Mouse (Mus musculus) heart, embryonic 11.5 days (tissue): ENCODE data around the gene Ctnna3. TPM values are rescaled to one million over a fixed set of nuclear protein-coding genes. Genes with fewer than 3 reads are reported as not detected.
"Not testable (repeated sequence)": the region's sequence is repeated elsewhere in the genome, so short reads cannot be mapped to it uniquely, and the experiment has no call there.

ENCODE experiments used
- ATAC-seq: fragments of 200-750 bp; cut with Nextera tagmentation; replicated peaks from 2 replicates; pipeline ENCODE4 v1.8.0; 2017; ENCODE audit warnings: moderate library complexity; ENCODE audit not compliant: insufficient number of reproducible peaks, low FRiP score, low TSS enrichment
- H3K27ac ChIP-seq: fragments of 300-500 bp; sonication (generic); 2 replicates; pipeline ENCODE4 v1.5.1; 2014; ENCODE audit warnings: mild to moderate bottlenecking, low read depth, low read length
- H3K27me3 ChIP-seq: fragments of 300-500 bp; sonication (generic); 2 replicates; pipeline ENCODE4 v1.6.1; 2014; ENCODE audit warnings: mild to moderate bottlenecking, low read length, mixed read lengths; ENCODE audit not compliant: control insufficient read depth, insufficient read depth
- H3K36me3 ChIP-seq: fragments of 300-500 bp; sonication (generic); 2 replicates; pipeline ENCODE4 v1.6.1; 2014; ENCODE audit warnings: mild to moderate bottlenecking, low read length, moderate library complexity, mixed read lengths; ENCODE audit not compliant: control insufficient read depth, insufficient read depth
- H3K4me1 ChIP-seq: fragments of 300-500 bp; sonication (generic); 2 replicates; pipeline ENCODE4 v1.6.1; 2014; ENCODE audit warnings: low read length; ENCODE audit not compliant: control insufficient read depth, insufficient read depth
- H3K4me2 ChIP-seq: fragments of 300-500 bp; sonication (generic); 2 replicates; pipeline ENCODE4 v1.6.1; 2014; ENCODE audit warnings: mild to moderate bottlenecking, moderate library complexity
- H3K4me3 ChIP-seq: fragments of 300-500 bp; sonication (generic); 2 replicates; pipeline ENCODE4 v1.5.1; 2014; ENCODE audit warnings: low read depth, low read length
- H3K9ac ChIP-seq: fragments of 300-500 bp; sonication (generic); 2 replicates; pipeline ENCODE4 v1.6.1; 2014; ENCODE audit warnings: mild to moderate bottlenecking, low read depth, low read length, moderate library complexity
- H3K9me3 ChIP-seq: fragments of 300-500 bp; sonication (generic); replicated peaks from 2 replicates; pipeline ENCODE4 v1.6.1; 2016; ENCODE audit warnings: low read length; ENCODE audit not compliant: control insufficient read depth
- WGBS: fragments of 180-500 bp; shearing (Covaris S2); extraction: QIAGEN DNeasy Blood & Tissue Kit; methylation state at CpG from one replicate; pipeline ENCODE4 v1.1.7; 2014; ENCODE audit not compliant: insufficient replicate concordance; 5-methylcytosine and 5-hydroxymethylcytosine counted together
- polyA plus RNA-seq: library from polyadenylated mRNA; unstranded; fragments of >200 nt; fragmentation: Nextera tagmentation; extraction: Ambion mirVana; gene quantifications from 2 replicates; pipeline ENCODE4 v1.2.1, GENCODE M21; 2014

Ctnna3 gene
- polyA plus RNA-seq, 1 experiment from 2014 or later = 19.0 TPM

GRCm38 (mm10) chr10:64901726-64902125, 1471.8 kb downstream of the Ctnna3 start:
- ATAC-seq = no peak
- Histone ChIP-seq H3K4me1 (no peaks in the 10 kb centered on the region), H3K27ac (no peak overlapping the region), H3K36me3 (no peaks in the 10 kb centered on the region), H3K9ac (no peak overlapping the region), H3K4me2 (no peak overlapping the region), H3K4me3 (no peak overlapping the region), H3K27me3 (no peaks in the 10 kb centered on the region), H3K9me3 (no peaks in the 10 kb centered on the region)
- 82% methylated on average over 3 of the region's 3 CpGs for WGBS

GRCm38 (mm10) chr10:64940975-64941374, 1511.1 kb downstream of the Ctnna3 start:
- Histone ChIP-seq H3K4me2 (no peak overlapping the region), H3K9me3 (no peaks in the 10 kb centered on the region), H3K27me3 (no peaks in the 10 kb centered on the region), H3K4me1 (no peaks in the 10 kb centered on the region), H3K27ac (no peak overlapping the region), H3K4me3 (no peak overlapping the region), H3K36me3 (no peaks in the 10 kb centered on the region), H3K9ac (no peak overlapping the region)
- WGBS = 76% methylated on average over 7 of the region's 7 CpGs
- ATAC-seq = no peak

GRCm38 (mm10) chr10:64958391-64958790, 1528.5 kb downstream of the Ctnna3 start:
- H3K4me3 ChIP-seq = no peak overlapping the region
- no peak overlapping the region for H3K4me2 ChIP-seq
- no peaks in the 10 kb centered on the region for H3K4me1 ChIP-seq
- ATAC-seq = no peak
- no peak overlapping the region for H3K27ac ChIP-seq
- H3K27me3 ChIP-seq = no peaks in the 10 kb centered on the region
- H3K9me3 ChIP-seq = no peaks in the 10 kb centered on the region
- H3K36me3 ChIP-seq = no peaks in the 10 kb centered on the region
- no peak overlapping the region for H3K9ac ChIP-seq

- WGBS = 49% methylated on average over 3 of the region's 3 CpGs
- Histone ChIP-seq H3K36me3 (no peaks in the 10 kb centered on the region), H3K27ac (no peak overlapping the region), H3K4me2 (no peak overlapping the region), H3K4me1 (no peaks in the 10 kb centered on the region), H3K9ac (no peak overlapping the region), H3K27me3 (no peaks in the 10 kb centered on the region), H3K4me3 (no peak overlapping the region), H3K9me3 (no peaks in the 10 kb centered on the region)
- no peak for ATAC-seq
These were observed 1563.0 kb downstream of the Ctnna3 start for GRCm38 (mm10) chr10:64992871-64993270.

- no peak for ATAC-seq
- Histone ChIP-seq H3K4me1 (no peaks in the 10 kb centered on the region), H3K27ac (no peak overlapping the region), H3K4me2 (no peak overlapping the region), H3K9ac (no peak overlapping the region), H3K27me3 (no peaks in the 10 kb centered on the region), H3K9me3 (no peaks in the 10 kb centered on the region), H3K4me3 (no peak overlapping the region), H3K36me3 (no peaks in the 10 kb centered on the region)
These were observed 1583.6 kb downstream of the Ctnna3 start for GRCm38 (mm10) chr10:65013525-65013924.

GRCm38 (mm10) chr10:65022667-65023066, 1592.8 kb downstream of the Ctnna3 start:
- Histone ChIP-seq H3K36me3 (no peaks in the 10 kb centered on the region), H3K4me3 (no peak overlapping the region), H3K4me2 (no peak overlapping the region), H3K9ac (no peak overlapping the region), H3K27ac (no peak overlapping the region), H3K9me3 (no peaks in the 10 kb centered on the region), H3K4me1 (no peaks in the 10 kb centered on the region), H3K27me3 (no peaks in the 10 kb centered on the region)
- ATAC-seq = no peak
- WGBS = 77% methylated on average over 2 of the region's 2 CpGs

- 66% methylated on average over 1 of the region's 1 CpGs for WGBS
- not testable (repeated sequence) for H3K4me3 ChIP-seq, H3K4me1 ChIP-seq, H3K27ac ChIP-seq, H3K36me3 ChIP-seq, H3K9me3 ChIP-seq, H3K9ac ChIP-seq, H3K4me2 ChIP-seq, ATAC-seq, H3K27me3 ChIP-seq
These were observed 1603.6 kb downstream of the Ctnna3 start for GRCm38 (mm10) chr10:65033516-65033915.

Other genes starting within 250 kb of the Ctnna3 start
- gene Mypn, start 226.1 kb upstream of the Ctnna3 start, polyA plus RNA-seq = 3.3 and 3.8 TPM in 2 replicates
- 32.8 and 38.8 TPM in 2 replicates for gene Herc4, start 186.3 kb upstream of the Ctnna3 start, polyA plus RNA-seq
- 5.6 and 6.0 TPM in 2 replicates for gene Sirt1, start 48.4 kb upstream of the Ctnna3 start, polyA plus RNA-seq
- 8.6 and 9.2 TPM in 2 replicates for gene Dnajc12, start 47.7 kb upstream of the Ctnna3 start, polyA plus RNA-seq
- gene Gm7075, start 8.3 kb upstream of the Ctnna3 start, polyA plus RNA-seq = not detected in 2 replicates